Mouse (Mus musculus) MEL (cell line): Measurements from ENCODE around the gene Grid2ip. TPM values are rescaled to one million over a fixed set of nuclear protein-coding genes. Genes with fewer than 3 reads are reported as not detected.
A peak's percentile ranks its signal among the peaks of the same experiment; 100 is the strongest.

ENCODE experiments used
- DNase-seq: peaks from one replicate; pipeline ENCODE4 v3.0.0; 2011; ENCODE audit warnings: low read depth, low spot score
- H3K27ac ChIP-seq: 2 replicates; pipeline ENCODE4 v1.5.1; 2012; ENCODE audit warnings: low read depth, mild to moderate bottlenecking, control low read depth, low read length, moderate library complexity; ENCODE audit not compliant: control insufficient read depth
- H3K27me3 ChIP-seq, 2 experiments: fragments of 150-350 bp in 1 of 2; sonication (generic) in 1 of 2; 2 replicates each; pipeline ENCODE4 v1.6.1; 2012; ENCODE audit warnings: low read length in 2 of 2, mild to moderate bottlenecking in 2 of 2, improper control_type of control experiment in 1 of 2, moderate library complexity in 1 of 2; ENCODE audit not compliant: insufficient read depth in 2 of 2, control insufficient read depth in 1 of 2
- H3K36me3 ChIP-seq, 2 experiments: 2 replicates each; pipeline ENCODE4 v1.6.1; 2012 to 2014; ENCODE audit warnings: low read length in 2 of 2, improper control_type of control experiment in 1 of 2, inconsistent platforms in 1 of 2, mild to moderate bottlenecking in 1 of 2; ENCODE audit not compliant: insufficient read depth in 2 of 2, control insufficient read depth in 1 of 2
- H3K4me1 ChIP-seq, 2 experiments: fragments of 150-350 bp in 1 of 2; sonication (generic) in 1 of 2; 2 replicates each; pipeline ENCODE4 v1.6.1; 2012; ENCODE audit warnings: low read length in 2 of 2, improper control_type of control experiment in 1 of 2, mild to moderate bottlenecking in 1 of 2; ENCODE audit not compliant: insufficient read depth in 2 of 2, control insufficient read depth in 1 of 2
- H3K4me3 ChIP-seq, 2 experiments: fragments of 150-350 bp in 1 of 2; sonication (generic) in 1 of 2; 2 replicates each; pipeline ENCODE4 v1.5.1; 2012; ENCODE audit warnings: low read depth in 2 of 2, low read length in 2 of 2, mild to moderate bottlenecking in 2 of 2, moderate library complexity in 2 of 2, control low read depth in 1 of 2, improper control_type of control experiment in 1 of 2; ENCODE audit not compliant: control insufficient read depth in 1 of 2, insufficient read depth in 1 of 2
- H3K79me2 ChIP-seq: 2 replicates; pipeline ENCODE4 v1.6.1; 2012; ENCODE audit warnings: mild to moderate bottlenecking, low read length, moderate library complexity; ENCODE audit not compliant: control insufficient read depth, poor library complexity, insufficient read depth
- H3K9ac ChIP-seq: 2 replicates; pipeline ENCODE4 v1.6.1; 2012; ENCODE audit warnings: low read depth, mild to moderate bottlenecking, control low read depth, low read length, moderate library complexity; ENCODE audit not compliant: control insufficient read depth, poor library complexity, severe bottlenecking
- H3K9me3 ChIP-seq: fragments of 150-350 bp; sonication (generic); replicated peaks from 2 replicates; pipeline ENCODE4 v1.6.1; 2012; ENCODE audit warnings: mild to moderate bottlenecking, low read length, improper control_type of control experiment, moderate library complexity; ENCODE audit not compliant: insufficient read depth
- CHD2 ChIP-seq: IDR thresholded peaks from 2 replicates; pipeline ENCODE4 v1.6.1; 2011; ENCODE audit warnings: low read length, improper control_type of control experiment
- CTCF ChIP-seq, 3 experiments: IDR thresholded peaks in 2 of 3; conservative IDR thresholded peaks in 1 of 3; 2 replicates each; pipeline ENCODE4 v1.5.1; 2011 to 2012; ENCODE audit warnings: low read length in 3 of 3, low read depth in 2 of 3, mild to moderate bottlenecking in 2 of 3, improper control_type of control experiment in 1 of 3, inconsistent platforms in 1 of 3, mixed read lengths in 1 of 3, moderate library complexity in 1 of 3; ENCODE audit not compliant: control insufficient read depth in 1 of 3, insufficient read depth in 1 of 3, poor library complexity in 1 of 3, severe bottlenecking in 1 of 3
- E2F4 ChIP-seq: IDR thresholded peaks from 2 replicates; pipeline ENCODE4 v1.6.1; 2011; ENCODE audit warnings: low read depth, low read length, improper control_type of control experiment, borderline replicate concordance
- EP300 ChIP-seq, 2 experiments: IDR thresholded peaks; 2 replicates each; pipeline ENCODE4 v1.6.1; 2011; ENCODE audit warnings: improper control_type of control experiment in 2 of 2, low read length in 2 of 2, low read depth in 1 of 2, mild to moderate bottlenecking in 1 of 2
- ETS1 ChIP-seq: IDR thresholded peaks from 2 replicates; pipeline ENCODE4 v1.6.1; 2012; ENCODE audit warnings: low read depth, mild to moderate bottlenecking, inconsistent platforms, low read length, improper control_type of control experiment, moderate library complexity
- HCFC1 ChIP-seq: IDR thresholded peaks from 2 replicates; pipeline ENCODE4 v1.6.1; 2012; ENCODE audit warnings: low read depth, mild to moderate bottlenecking, inconsistent platforms, low read length, improper control_type of control experiment, moderate library complexity
- KAT2A ChIP-seq: conservative IDR thresholded peaks from 2 replicates; pipeline ENCODE4 v1.6.1; 2012; ENCODE audit warnings: low read depth, low read length, improper control_type of control experiment, inconsistent platforms
- MAFK ChIP-seq: IDR thresholded peaks from 2 replicates; pipeline ENCODE4 v1.6.1; 2011; ENCODE audit warnings: low read depth, mild to moderate bottlenecking, low read length, improper control_type of control experiment, borderline replicate concordance
- MAX ChIP-seq: IDR thresholded peaks from 2 replicates; pipeline ENCODE4 v1.6.1; 2011; ENCODE audit warnings: low read length, improper control_type of control experiment
- MAZ ChIP-seq: IDR thresholded peaks from 2 replicates; pipeline ENCODE4 v1.6.1; 2012; ENCODE audit warnings: low read depth, mild to moderate bottlenecking, inconsistent platforms, low read length, improper control_type of control experiment
- MYC ChIP-seq: IDR thresholded peaks from 2 replicates; pipeline ENCODE4 v1.6.1; 2011; ENCODE audit warnings: low read depth, mild to moderate bottlenecking, low read length, improper control_type of control experiment, moderate library complexity
- POLR2AphosphoS2 ChIP-seq: IDR thresholded peaks from 2 replicates; pipeline ENCODE4 v1.6.1; 2011; ENCODE audit warnings: low read length, improper control_type of control experiment
- POLR2AphosphoS5 ChIP-seq: IDR thresholded peaks from 2 replicates; pipeline ENCODE4 v1.6.1; 2012; ENCODE audit warnings: low read depth, borderline replicate concordance, mild to moderate bottlenecking, inconsistent platforms, low read length, moderate library complexity, mixed read lengths
- RAD21 ChIP-seq: IDR thresholded peaks from 2 replicates; pipeline ENCODE4 v1.6.1; 2011; ENCODE audit warnings: mild to moderate bottlenecking, low read depth, low read length, improper control_type of control experiment
- RCOR1 ChIP-seq: IDR thresholded peaks from 2 replicates; pipeline ENCODE4 v1.6.1; 2012; ENCODE audit warnings: low read depth, mild to moderate bottlenecking, inconsistent platforms, low read length, improper control_type of control experiment
- SIN3A ChIP-seq: IDR thresholded peaks from 2 replicates; pipeline ENCODE4 v1.6.1; 2012; ENCODE audit warnings: low read length, improper control_type of control experiment, inconsistent platforms
- TAL1 ChIP-seq: IDR thresholded peaks from 2 replicates; pipeline ENCODE4 v1.6.1; 2012; ENCODE audit warnings: mild to moderate bottlenecking, inconsistent platforms, low read length, moderate library complexity, mixed read lengths
- USF1 ChIP-seq: IDR thresholded peaks from 2 replicates; pipeline ENCODE4 v1.6.1; 2014; ENCODE audit warnings: low read depth, mild to moderate bottlenecking, inconsistent platforms, low read length, improper control_type of control experiment, moderate library complexity
- ZKSCAN1 ChIP-seq: IDR thresholded peaks from 2 replicates; pipeline ENCODE4 v1.6.1; 2012; ENCODE audit warnings: low read depth, mild to moderate bottlenecking, inconsistent platforms, low read length, improper control_type of control experiment, moderate library complexity
- ZMIZ1 ChIP-seq: IDR thresholded peaks from 2 replicates; pipeline ENCODE4 v1.6.1; 2012; ENCODE audit warnings: low read depth, mild to moderate bottlenecking, inconsistent platforms, low read length, improper control_type of control experiment, moderate library complexity
- ZNF384 ChIP-seq: IDR thresholded peaks from 2 replicates; pipeline ENCODE4 v1.6.1; 2012; ENCODE audit warnings: low read depth, mild to moderate bottlenecking, inconsistent platforms, low read length, improper control_type of control experiment
- polyA plus RNA-seq, 2 experiments: library from polyadenylated mRNA; stranded (reverse) in 1 of 2; unstranded in 1 of 2; fragments of >175 nt in 1 of 2; fragments of >200 nt in 1 of 2; gene quantifications; 2 replicates each; pipeline versions ENCODE4 v1.2.1 to v1.2.4; 2012; ENCODE audit warnings: low replicate concordance in 2 of 2, low read depth in 1 of 2; ENCODE audit not compliant: insufficient read length in 2 of 2, insufficient read depth in 1 of 2, missing spikeins in 1 of 2
- total RNA-seq: library from RNA; depleted of rRNA; stranded (reverse); fragments of 300-350 nt; gene quantifications from 2 replicates; pipeline ENCODE4 v1.2.3, GENCODE M21; 2012

The Grid2ip gene
- total and polyA plus RNA-seq, 3 experiments, result not detected

- H3K9ac ChIP-seq, result no peak overlapping the region
- TF ChIP-seq MAZ, result no peak
- TF ChIP-seq SIN3A, result no peak
- TF ChIP-seq TAL1, result no peak
- no peak for TF ChIP-seq CHD2
- no peak for TF ChIP-seq MYC
- TF ChIP-seq ZNF384, result no peak
- no peak for TF ChIP-seq MAX
- TF ChIP-seq POLR2AphosphoS5, result no peak
- TF ChIP-seq KAT2A, result no peak
- no peak for TF ChIP-seq POLR2AphosphoS2
- TF ChIP-seq MAFK, result no peak
- TF ChIP-seq RCOR1, result no peak
- TF ChIP-seq ETS1, result no peak
- TF ChIP-seq USF1, result no peak
- TF ChIP-seq CTCF (IDR thresholded peaks at IDR 0.05 in 2 of 3, conservative IDR thresholded peaks at IDR 0.05 in 1 of 3; ENCODE audit: control insufficient read depth in 1 of 3, insufficient read depth in 1 of 3, low read depth in 2 of 3, low read length in 3 of 3, poor library complexity in 1 of 3, severe bottlenecking in 1 of 3), result no peak
- H3K27ac ChIP-seq, result no peak overlapping the region
- H3K27me3 ChIP-seq, result no peaks in the 10 kb centered on the region; a peak in 1 of 4 replicates
- H3K79me2 ChIP-seq, result no peaks in the 10 kb centered on the region
- no peaks in the 10 kb centered on the region for H3K9me3 ChIP-seq
- no peak overlapping the region for H3K4me3 ChIP-seq
- H3K36me3 ChIP-seq, result no peaks in the 10 kb centered on the region
- 0 out of 4 replicates have a peak, but pooled peaks cover 0 to under 1% of the 10 kb centered on the region in 2 experiments for H3K4me1 ChIP-seq
- DNase-seq, result no peak
These were observed 22.1 kb upstream of the Grid2ip start for GRCm38 (mm10) chr5:143335089-143335460.

- Histone ChIP-seq H3K27ac (no peak overlapping the region), H3K79me2 (no peaks in the 10 kb centered on the region), H3K4me3 (no peak overlapping the region), H3K36me3 (no peaks in the 10 kb centered on the region), H3K9me3 (no peaks in the 10 kb centered on the region), H3K27me3 (peaks cover under 1 to 2% of the 10 kb centered on the region in 2 experiments), H3K9ac (no peak overlapping the region), H3K4me1 (no peaks in the 10 kb centered on the region)
- TF ChIP-seq CTCF (IDR thresholded peaks at IDR 0.05 in 2 of 3, conservative IDR thresholded peaks at IDR 0.05 in 1 of 3; ENCODE audit: control insufficient read depth in 1 of 3, insufficient read depth in 1 of 3, low read depth in 2 of 3, low read length in 3 of 3, poor library complexity in 1 of 3, severe bottlenecking in 1 of 3) (peak; percentile 29 to 80 (median 35); a peak in 4 of 6 replicates), RAD21 (peak; percentile 9; the same call in 1 of the 2 replicates), HCFC1 (no peak), ZKSCAN1 (no peak), ZMIZ1 (no peak), E2F4 (no peak), EP300 (IDR thresholded peaks at IDR 0.05; ENCODE audit: low read depth in 1 of 2, low read length in 2 of 2) (no peak)
- DNase-seq, result no peak
These were observed 20.6 kb upstream of the Grid2ip start for GRCm38 (mm10) chr5:143336559-143336958.
